Mouse (Mus musculus) CH12.LX (cell line): ENCODE results near the gene Timp3. TPM values are rescaled to one million over a fixed set of nuclear protein-coding genes. Genes with fewer than 3 reads are reported as not detected.

ENCODE experiments used
- DNase-seq: peaks from one replicate; pipeline ENCODE4 v3.0.0-alpha.2; 2013; ENCODE audit errors: extremely low read depth
- H3K27ac ChIP-seq: 2 replicates; pipeline ENCODE4 v1.5.1; 2012; ENCODE audit warnings: low read depth, mild to moderate bottlenecking, control low read depth, moderate library complexity; ENCODE audit not compliant: insufficient read depth
- H3K27me3 ChIP-seq: replicated peaks from 2 replicates; pipeline ENCODE3; 2012; ENCODE audit warnings: inconsistent platforms
- H3K36me3 ChIP-seq, 2 experiments: replicated peaks in 1 of 2; 2 replicates each; pipeline versions ENCODE3 to v1.6.1; 2012; ENCODE audit warnings: inconsistent platforms in 1 of 2, low read length in 1 of 2, mild to moderate bottlenecking in 1 of 2, mixed read lengths in 1 of 2, moderate library complexity in 1 of 2; ENCODE audit not compliant: control insufficient read depth in 1 of 2, insufficient read depth in 1 of 2
- H3K4me1 ChIP-seq, 2 experiments: 2 replicates each; pipeline ENCODE4 v1.6.1; 2012; ENCODE audit warnings: inconsistent platforms in 1 of 2, moderate library complexity in 1 of 2; ENCODE audit not compliant: insufficient read depth in 2 of 2, control insufficient read depth in 1 of 2
- H3K4me2 ChIP-seq: 2 replicates; pipeline ENCODE4 v1.6.1; 2012; ENCODE audit warnings: low read depth, mild to moderate bottlenecking, control low read depth; ENCODE audit not compliant: poor library complexity, insufficient read depth, severe bottlenecking
- H3K4me3 ChIP-seq, 3 experiments: fragments of 150-350 bp in 1 of 3; sonication (generic) in 1 of 3; replicated peaks in 1 of 3; 2 replicates each; pipeline versions ENCODE3 to v1.5.1; 2011 to 2012; ENCODE audit warnings: low read depth in 2 of 3, low read length in 2 of 3, mild to moderate bottlenecking in 2 of 3, moderate library complexity in 2 of 3, control low read depth in 1 of 3, improper control_type of control experiment in 1 of 3, inconsistent platforms in 1 of 3, mixed read lengths in 1 of 3; ENCODE audit not compliant: poor library complexity in 1 of 3
- H3K79me2 ChIP-seq: replicated peaks from 2 replicates; pipeline ENCODE4 v1.6.1; 2012; ENCODE audit warnings: mild to moderate bottlenecking, moderate library complexity; ENCODE audit not compliant: control insufficient read depth, poor library complexity, insufficient read depth, severe bottlenecking; ENCODE audit errors: extremely low read depth
- H3K9ac ChIP-seq: 2 replicates; pipeline ENCODE4 v1.6.1; 2012; ENCODE audit warnings: low read depth, mild to moderate bottlenecking, control low read depth, moderate library complexity; ENCODE audit not compliant: insufficient read depth
- H3K9me3 ChIP-seq: replicated peaks from 2 replicates; pipeline ENCODE3; 2012; ENCODE audit warnings: low read length, inconsistent platforms, mixed read lengths
- CHD1 ChIP-seq: IDR thresholded peaks from 2 replicates; pipeline ENCODE4 v1.6.1; 2012; ENCODE audit warnings: low read depth, low read length, improper control_type of control experiment, inconsistent platforms
- CHD2 ChIP-seq: IDR thresholded peaks from 2 replicates; pipeline ENCODE4 v1.6.1; 2011; ENCODE audit warnings: low read length, improper control_type of control experiment
- CTCF ChIP-seq, 2 experiments: IDR thresholded peaks in 1 of 2; conservative IDR thresholded peaks in 1 of 2; 2 replicates each; pipeline ENCODE4 v1.5.1; 2011 to 2012; ENCODE audit warnings: low read depth in 2 of 2, low read length in 2 of 2, improper control_type of control experiment in 1 of 2, inconsistent platforms in 1 of 2, mild to moderate bottlenecking in 1 of 2, moderate library complexity in 1 of 2
- GABPA ChIP-seq: IDR thresholded peaks from 2 replicates; pipeline ENCODE4 v1.6.1; 2012; ENCODE audit warnings: low read depth, low read length, improper control_type of control experiment, inconsistent platforms; ENCODE audit not compliant: insufficient replicate concordance
- HCFC1 ChIP-seq: IDR thresholded peaks from 2 replicates; pipeline ENCODE4 v1.6.1; 2012; ENCODE audit warnings: low read depth, mild to moderate bottlenecking, inconsistent platforms, low read length, improper control_type of control experiment
- JUN ChIP-seq: IDR thresholded peaks from 2 replicates; pipeline ENCODE4 v1.6.1; 2011; ENCODE audit warnings: low read depth, mild to moderate bottlenecking, low read length, improper control_type of control experiment, moderate library complexity; ENCODE audit not compliant: insufficient read depth
- JUND ChIP-seq: conservative IDR thresholded peaks from 2 replicates; pipeline ENCODE4 v1.6.1; 2011; ENCODE audit warnings: low read depth, low read length, improper control_type of control experiment
- KAT2A ChIP-seq: IDR thresholded peaks from 2 replicates; pipeline ENCODE4 v1.6.1; 2012; ENCODE audit warnings: low read length, improper control_type of control experiment, inconsistent platforms; ENCODE audit not compliant: insufficient replicate concordance
- MAX ChIP-seq: IDR thresholded peaks from 2 replicates; pipeline ENCODE4 v1.6.1; 2011; ENCODE audit warnings: low read length, improper control_type of control experiment
- MAZ ChIP-seq: IDR thresholded peaks from 2 replicates; pipeline ENCODE4 v1.6.1; 2012; ENCODE audit warnings: low read depth, mild to moderate bottlenecking, inconsistent platforms, low read length, improper control_type of control experiment, moderate library complexity
- MXI1 ChIP-seq: IDR thresholded peaks from 2 replicates; pipeline ENCODE4 v1.6.1; 2011; ENCODE audit warnings: mild to moderate bottlenecking, low read depth, low read length, improper control_type of control experiment
- NELFE ChIP-seq: IDR thresholded peaks from 2 replicates; pipeline ENCODE4 v1.6.1; 2011; ENCODE audit warnings: low read depth, low read length, improper control_type of control experiment
- POLR2A ChIP-seq: IDR thresholded peaks from 2 replicates; pipeline ENCODE4 v1.6.1; 2011; ENCODE audit warnings: low read depth, mild to moderate bottlenecking, improper control_type of control experiment, low read length
- RAD21 ChIP-seq: IDR thresholded peaks from 2 replicates; pipeline ENCODE4 v1.6.1; 2011; ENCODE audit warnings: low read depth, mild to moderate bottlenecking, low read length, improper control_type of control experiment, moderate library complexity
- RCOR1 ChIP-seq: conservative IDR thresholded peaks from 2 replicates; pipeline ENCODE4 v1.6.1; 2012; ENCODE audit warnings: low read depth, mild to moderate bottlenecking, inconsistent platforms, low read length, improper control_type of control experiment
- SIN3A ChIP-seq: IDR thresholded peaks from 2 replicates; pipeline ENCODE4 v1.6.1; 2012; ENCODE audit warnings: low read length, improper control_type of control experiment, inconsistent platforms
- TBP ChIP-seq: conservative IDR thresholded peaks from 2 replicates; pipeline ENCODE4 v1.6.1; 2011; ENCODE audit warnings: low read depth, low read length, improper control_type of control experiment
- TCF12 ChIP-seq: IDR thresholded peaks from 2 replicates; pipeline ENCODE4 v1.6.1; 2014; ENCODE audit warnings: low read depth, mild to moderate bottlenecking, inconsistent platforms, low read length, improper control_type of control experiment
- USF1 ChIP-seq: IDR thresholded peaks from 2 replicates; pipeline ENCODE4 v1.6.1; 2014; ENCODE audit warnings: low read depth, mild to moderate bottlenecking, inconsistent platforms, low read length, improper control_type of control experiment
- ZKSCAN1 ChIP-seq: IDR thresholded peaks from 2 replicates; pipeline ENCODE4 v1.6.1; 2012; ENCODE audit warnings: low read depth, inconsistent platforms, low read length, improper control_type of control experiment, borderline replicate concordance
- ZMIZ1 ChIP-seq: IDR thresholded peaks from 2 replicates; pipeline ENCODE4 v1.6.1; 2012; ENCODE audit warnings: low read depth, mild to moderate bottlenecking, inconsistent platforms, low read length, improper control_type of control experiment
- dilution Hi-C: fragments of 300-500 bp; cut with MboI; formaldehyde crosslinking; loops from 2 replicates; pipeline ENCODE4 v1.14.3; 2020; ENCODE audit warnings: low sequenced_read_pairs; ENCODE audit not compliant: extremely low pct_unique_long_range_greater_than_20kb, extremely low pct_ligation_motif_present
- in situ Hi-C: fragments of 300-500 bp; cut with MboI; formaldehyde crosslinking; loops from 3 replicates; pipeline ENCODE4 v1.14.3; 2019; ENCODE audit warnings: low sequenced_read_pairs, low pct_ligation_motif_present, low pct_unique_long_range_greater_than_20kb, mixed read lengths
- polyA plus RNA-seq: library from polyadenylated mRNA; unstranded; fragments of >175 nt; gene quantifications from 2 replicates; pipeline ENCODE4 v1.2.1, GENCODE M21; 2012; ENCODE audit warnings: low read depth; ENCODE audit not compliant: insufficient read length
- total RNA-seq, 2 experiments: library from RNA; depleted of rRNA; stranded (reverse); fragments of 300-350 nt in 1 of 2; fragments of >200 nt in 1 of 2; gene quantifications; 2 replicates each; pipeline ENCODE4 v1.2.3; 2012 to 2014

The Timp3 gene
- total and polyA plus RNA-seq, 3 experiments, result 0.09 to 0.17 TPM; not detected in 1

DNA sequence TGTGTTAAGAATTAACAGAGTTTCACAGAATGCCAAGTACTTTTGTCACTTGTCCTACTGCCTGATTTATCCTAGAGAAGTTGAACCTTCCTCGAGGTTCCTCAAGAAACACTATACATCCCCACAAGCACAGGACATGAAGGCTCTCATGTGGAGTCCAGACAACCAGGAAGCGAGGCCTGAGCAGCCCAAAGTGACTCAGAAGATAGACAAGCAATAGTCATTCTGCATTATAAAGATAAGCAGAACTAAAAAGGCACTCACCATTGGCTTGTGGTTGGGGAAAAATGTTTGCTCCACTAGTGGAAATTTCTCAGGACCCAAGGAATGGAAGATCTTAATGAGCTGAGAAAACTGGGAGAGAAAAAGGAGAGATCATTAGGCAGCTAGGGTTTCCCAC lies 51.1 kb downstream of the Timp3 start:
- Histone ChIP-seq H3K4me2 (no peak overlapping the region), H3K79me2 (no peaks in the 10 kb centered on the region), H3K27me3 (no peaks in the 10 kb centered on the region), H3K4me1 (no peaks in the 10 kb centered on the region), H3K9me3 (no peaks in the 10 kb centered on the region), H3K4me3 (no peak overlapping the region), H3K9ac (no peak overlapping the region), H3K36me3 (peaks cover 2 to 48% of the 10 kb centered on the region in 2 experiments), H3K27ac (no peak overlapping the region)
- DNase-seq, result no peak
- dilution Hi-C loops, result no loop called here
- in situ Hi-C loops, result no loop called here
- TF ChIP-seq CTCF (conservative IDR thresholded peaks at IDR 0.05 in 1 of 2, IDR thresholded peaks at IDR 0.05 in 1 of 2; ENCODE audit: low read depth in 2 of 2, low read length in 2 of 2), result no peak
- no peak for TF ChIP-seq CHD1
- TF ChIP-seq TBP, result no peak
- no peak for TF ChIP-seq SIN3A
- TF ChIP-seq GABPA, result no peak
- TF ChIP-seq ZKSCAN1, result no peak
- no peak for TF ChIP-seq JUND
- TF ChIP-seq JUN, result no peak
- no peak for TF ChIP-seq CHD2
- TF ChIP-seq NELFE, result no peak
- no peak for TF ChIP-seq TCF12
- no peak for TF ChIP-seq MAZ
- no peak for TF ChIP-seq USF1
- TF ChIP-seq MAX, result no peak
- TF ChIP-seq RAD21, result no peak
- no peak for TF ChIP-seq RCOR1

DNA sequence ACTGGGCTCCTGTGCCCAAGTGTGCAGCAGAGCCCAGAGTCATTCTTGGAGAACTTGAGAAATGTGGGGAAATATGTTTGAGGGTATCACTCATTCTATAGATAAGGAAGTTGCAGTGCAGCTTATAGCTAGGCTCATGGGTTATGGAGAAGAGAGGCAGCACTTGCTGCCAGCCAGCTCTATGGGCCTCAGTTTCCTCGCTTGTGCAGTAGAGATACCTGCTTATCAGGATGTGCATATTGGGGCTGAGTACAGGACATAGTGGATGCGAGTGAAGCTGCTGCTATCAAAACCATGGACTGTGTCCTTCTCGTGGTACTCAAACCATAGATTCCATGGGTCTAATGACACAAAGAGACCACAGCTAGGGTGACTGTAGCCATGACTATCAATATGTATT lies 52.3 kb downstream of the Timp3 start:
- no peak overlapping the region for H3K4me3 ChIP-seq
- in situ Hi-C loops (no loop called here), dilution Hi-C loops (no loop called here)
- H3K4me2 ChIP-seq, result no peak overlapping the region
- H3K27ac ChIP-seq, result no peak overlapping the region
- no peak overlapping the region for H3K9ac ChIP-seq
- H3K79me2 ChIP-seq, result no peaks in the 10 kb centered on the region
- no peaks in the 10 kb centered on the region for H3K9me3 ChIP-seq
- DNase-seq, result no peak
- H3K4me1 ChIP-seq, result no peaks in the 10 kb centered on the region
- peaks cover 2 to 51% of the 10 kb centered on the region in 2 experiments for H3K36me3 ChIP-seq
- TF ChIP-seq TBP (no peak), NELFE (no peak), MXI1 (no peak), CHD2 (no peak), KAT2A (no peak), POLR2A (no peak), HCFC1 (no peak), TCF12 (no peak), ZMIZ1 (no peak)
- TF ChIP-seq, all 38 proteins: peak for 0
- H3K27me3 ChIP-seq, result no peaks in the 10 kb centered on the region
